20 mouse cellular contexts compared by ENCODE assay signal in the genomic region with DNA sequence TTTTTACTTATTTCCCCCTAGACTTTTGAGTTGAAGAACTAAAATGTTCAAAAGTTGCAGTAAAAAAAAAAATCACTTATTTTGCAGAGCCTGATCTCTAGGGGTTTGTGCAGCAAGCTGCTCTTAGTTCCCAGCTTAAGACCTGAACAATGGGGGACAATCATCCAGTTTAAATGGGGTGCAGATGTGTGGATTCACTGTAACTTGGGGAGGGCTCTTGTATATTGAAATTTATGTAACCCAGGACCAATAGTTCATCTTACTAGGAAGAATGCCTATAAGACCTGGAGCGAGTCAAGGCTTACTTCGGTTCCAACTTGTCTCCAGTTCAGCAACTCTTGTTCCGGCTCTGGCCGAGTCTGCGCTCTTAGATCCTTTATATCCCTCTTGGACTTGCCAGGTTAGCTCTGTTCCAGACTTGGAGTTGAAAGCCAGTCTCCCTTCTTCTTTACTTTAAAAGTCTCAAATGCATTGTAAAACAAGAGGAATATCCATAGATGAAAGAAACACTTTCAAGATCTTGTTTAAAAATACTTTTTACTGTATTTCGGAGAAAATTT.
"Had no signal": no experiment of that assay in that cellular context is flagged by ENCODE, and none has a peak within 500 bp of the region (broad histone marks: within the 10 kb centered on the region; RNA-seq: fewer than 3 reads in every experiment).

No protein-coding gene starts in this region.

- H3K9ac ChIP-seq: lung, embryonic 14.5 days; midbrain, embryonic 12.5 days; neural tube, embryonic 13.5 days; neural tube, embryonic 15.5 days; stomach, embryonic 15.5 days had no signal

- H3K4me3 ChIP-seq: midbrain, embryonic 10.5 days; midbrain, embryonic 12.5 days; myocyte; neural tube, embryonic 13.5 days; neural tube, embryonic 15.5 days; stomach, embryonic 15.5 days had no signal

- H3K36me3 ChIP-seq: midbrain, embryonic 10.5 days; midbrain, embryonic 12.5 days; neural tube, embryonic 13.5 days; neural tube, embryonic 15.5 days; stomach, embryonic 15.5 days had no signal

- H3K27me3 ChIP-seq: midbrain, embryonic 12.5 days; neural tube, embryonic 13.5 days; neural tube, embryonic 15.5 days; stomach, embryonic 15.5 days had no signal

- H3K9me3 ChIP-seq: midbrain, embryonic 10.5 days; midbrain, embryonic 12.5 days; neural tube, embryonic 13.5 days; neural tube, embryonic 15.5 days; stomach, embryonic 15.5 days had no signal

- H3K27ac ChIP-seq: midbrain, embryonic 10.5 days; midbrain, embryonic 12.5 days; neural tube, embryonic 13.5 days; neural tube, embryonic 15.5 days; stomach, embryonic 15.5 days; stomach, postnatal 0 days had no signal

- H3K4me1 ChIP-seq: midbrain, embryonic 10.5 days; midbrain, embryonic 12.5 days; neural tube, embryonic 13.5 days; neural tube, embryonic 15.5 days; stomach, embryonic 15.5 days had no signal

- DNase-seq: lung, adult 18-20 months; lung, embryonic 14.5 days; lung, postnatal 10 days; lung, postnatal 4 days; midbrain, embryonic 14.5 days; retina, postnatal 1 day; right cerebral cortex, adult 18-20 months; right cerebral cortex, postnatal 25 days; right cerebral cortex, postnatal 4 days; thymus, adult 2 months; thymus, postnatal 25 days; thymus, postnatal 4 days had no signal

- H3K4me2 ChIP-seq: lung, embryonic 14.5 days; midbrain, embryonic 12.5 days; neural tube, embryonic 13.5 days; neural tube, embryonic 15.5 days; stomach, embryonic 15.5 days had no signal

- ATAC-seq: midbrain, embryonic 16.5 days had no signal
